Mouse (Mus musculus) MEL (cell line): ENCODE measurements around the gene Xlr5c. TPM values are rescaled to one million over a fixed set of nuclear protein-coding genes. Genes with fewer than 3 reads are reported as not detected.
"Not testable (repeated sequence)": the region's sequence is repeated elsewhere in the genome, so short reads cannot be mapped to it uniquely, and the experiment has no call there.

Experiments
- DNase-seq: peaks from one replicate; pipeline ENCODE4 v3.0.0; 2011; ENCODE audit warnings: low read depth, low spot score
- H3K27ac ChIP-seq: 2 replicates; pipeline ENCODE4 v1.5.1; 2012; ENCODE audit warnings: low read depth, mild to moderate bottlenecking, control low read depth, low read length, moderate library complexity; ENCODE audit not compliant: control insufficient read depth
- H3K27me3 ChIP-seq, 2 experiments: fragments of 150-350 bp in 1 of 2; sonication (generic) in 1 of 2; 2 replicates each; pipeline ENCODE4 v1.6.1; 2012; ENCODE audit warnings: low read length in 2 of 2, mild to moderate bottlenecking in 2 of 2, improper control_type of control experiment in 1 of 2, moderate library complexity in 1 of 2; ENCODE audit not compliant: insufficient read depth in 2 of 2, control insufficient read depth in 1 of 2
- H3K36me3 ChIP-seq, 2 experiments: 2 replicates each; pipeline ENCODE4 v1.6.1; 2012 to 2014; ENCODE audit warnings: low read length in 2 of 2, improper control_type of control experiment in 1 of 2, inconsistent platforms in 1 of 2, mild to moderate bottlenecking in 1 of 2; ENCODE audit not compliant: insufficient read depth in 2 of 2, control insufficient read depth in 1 of 2
- H3K4me1 ChIP-seq, 2 experiments: fragments of 150-350 bp in 1 of 2; sonication (generic) in 1 of 2; 2 replicates each; pipeline ENCODE4 v1.6.1; 2012; ENCODE audit warnings: low read length in 2 of 2, improper control_type of control experiment in 1 of 2, mild to moderate bottlenecking in 1 of 2; ENCODE audit not compliant: insufficient read depth in 2 of 2, control insufficient read depth in 1 of 2
- H3K4me3 ChIP-seq, 2 experiments: fragments of 150-350 bp in 1 of 2; sonication (generic) in 1 of 2; 2 replicates each; pipeline ENCODE4 v1.5.1; 2012; ENCODE audit warnings: low read depth in 2 of 2, low read length in 2 of 2, mild to moderate bottlenecking in 2 of 2, moderate library complexity in 2 of 2, control low read depth in 1 of 2, improper control_type of control experiment in 1 of 2; ENCODE audit not compliant: control insufficient read depth in 1 of 2, insufficient read depth in 1 of 2
- H3K79me2 ChIP-seq: 2 replicates; pipeline ENCODE4 v1.6.1; 2012; ENCODE audit warnings: mild to moderate bottlenecking, low read length, moderate library complexity; ENCODE audit not compliant: control insufficient read depth, poor library complexity, insufficient read depth
- H3K9ac ChIP-seq: 2 replicates; pipeline ENCODE4 v1.6.1; 2012; ENCODE audit warnings: low read depth, mild to moderate bottlenecking, control low read depth, low read length, moderate library complexity; ENCODE audit not compliant: control insufficient read depth, poor library complexity, severe bottlenecking
- H3K9me3 ChIP-seq: fragments of 150-350 bp; sonication (generic); replicated peaks from 2 replicates; pipeline ENCODE4 v1.6.1; 2012; ENCODE audit warnings: mild to moderate bottlenecking, low read length, improper control_type of control experiment, moderate library complexity; ENCODE audit not compliant: insufficient read depth
- NRF1 ChIP-seq: IDR thresholded peaks from 2 replicates; pipeline ENCODE4 v1.6.1; 2014; ENCODE audit warnings: low read depth, mild to moderate bottlenecking, inconsistent platforms, low read length, improper control_type of control experiment, moderate library complexity; ENCODE audit not compliant: poor library complexity, insufficient read depth, severe bottlenecking
- POLR2A ChIP-seq, 2 experiments: IDR thresholded peaks; 2 replicates each; pipeline ENCODE4 v1.6.1; 2011 to 2012; ENCODE audit warnings: low read length in 2 of 2, mild to moderate bottlenecking in 2 of 2, control low read depth in 1 of 2, improper control_type of control experiment in 1 of 2, low read depth in 1 of 2, moderate library complexity in 1 of 2; ENCODE audit not compliant: control insufficient read depth in 1 of 2, insufficient read depth in 1 of 2, poor library complexity in 1 of 2
- polyA plus RNA-seq, 2 experiments: library from polyadenylated mRNA; stranded (reverse) in 1 of 2; unstranded in 1 of 2; fragments of >175 nt in 1 of 2; fragments of >200 nt in 1 of 2; gene quantifications; 2 replicates each; pipeline versions ENCODE4 v1.2.1 to v1.2.4; 2012; ENCODE audit warnings: low replicate concordance in 2 of 2, low read depth in 1 of 2; ENCODE audit not compliant: insufficient read length in 2 of 2, insufficient read depth in 1 of 2, missing spikeins in 1 of 2
- total RNA-seq: library from RNA; depleted of rRNA; stranded (reverse); fragments of 300-350 nt; gene quantifications from 2 replicates; pipeline ENCODE4 v1.2.3, GENCODE M21; 2012; rRNA removed

Gene Xlr5c
- total and polyA plus RNA-seq, 3 experiments = not detected

- H3K9me3 ChIP-seq, DNase-seq, H3K4me1 ChIP-seq, H3K27me3 ChIP-seq, H3K36me3 ChIP-seq, H3K27ac ChIP-seq, H3K79me2 ChIP-seq: not testable (repeated sequence)
- H3K9ac ChIP-seq = peak within 1 kb of the TSS; percentile 9; the same call in 1 of the 2 replicates
- peak within 1 kb of the TSS; percentile 36 to 43; a peak in 3 of 4 replicates for H3K4me3 ChIP-seq
- peak; percentile 39; the same call in 1 of the 2 replicates for TF ChIP-seq NRF1
- peak in 1 of 2 experiments; percentile 22; a peak in 1 of 4 replicates for TF ChIP-seq POLR2A (IDR thresholded peaks at IDR 0.05; ENCODE audit: control insufficient read depth in 1 of 2, insufficient read depth in 1 of 2, low read depth in 1 of 2, low read length in 2 of 2, poor library complexity in 1 of 2)
These were observed 49.9 kb downstream of the Xlr5c start, which contains the start of gene Xlr4c for GRCm38 (mm10) chrX:73242821-73243325. Gene Xlr4c (minus strand): TSS chrX:73243130.

Other genes starting within 250 kb of the Xlr5c start
- not detected in 2 replicates for gene Pnma3, start 228.2 kb downstream of the Xlr5c start, total RNA-seq
- gene Pnma3, start 228.2 kb downstream of the Xlr5c start, polyA plus RNA-seq = not detected
- 0.19 TPM in 1 of 2 replicates, not detected in the other for gene Xlr4a, start 210.5 kb downstream of the Xlr5c start, total RNA-seq
- under 1 TPM in 1 of 2 experiments, not detected in 1; 0.29 TPM for gene Xlr4a, start 210.5 kb downstream of the Xlr5c start, polyA plus RNA-seq
- 76.4 and 94.5 TPM in 2 replicates for gene Xlr3a, start 195.9 kb downstream of the Xlr5c start, total RNA-seq
- gene Xlr3a, start 195.9 kb downstream of the Xlr5c start, polyA plus RNA-seq = 100 to 1,000 TPM in 1 of 2 experiments, not detected in 1; 161 TPM
- not detected in 2 replicates for gene Gm14685, start 175.9 kb downstream of the Xlr5c start, total RNA-seq
- not detected for gene Gm14685, start 175.9 kb downstream of the Xlr5c start, polyA plus RNA-seq
- not detected in 2 replicates for gene Xlr5b, start 144.2 kb downstream of the Xlr5c start, total RNA-seq
- not detected for gene Xlr5b, start 144.2 kb downstream of the Xlr5c start, polyA plus RNA-seq
- not detected in 2 replicates for gene DXBay18, start 143.5 kb downstream of the Xlr5c start, total RNA-seq
- not detected for gene DXBay18, start 143.5 kb downstream of the Xlr5c start, polyA plus RNA-seq
- gene Spin2d, start 116.0 kb downstream of the Xlr5c start, total RNA-seq = not detected in 2 replicates
- gene Spin2d, start 116.0 kb downstream of the Xlr5c start, polyA plus RNA-seq = not detected
- 22.4 and 23.8 TPM in 2 replicates for gene Xlr3b, start 100.8 kb downstream of the Xlr5c start, total RNA-seq
- gene Xlr3b, start 100.8 kb downstream of the Xlr5c start, polyA plus RNA-seq = 10 to 100 TPM in 1 of 2 experiments, not detected in 1; 16.5 TPM
- 37.4 and 44.4 TPM in 2 replicates for gene Xlr4b, start 78.6 kb downstream of the Xlr5c start, total RNA-seq
- 10 to 100 TPM in 1 of 2 experiments, not detected in 1; 43.2 TPM for gene Xlr4b, start 78.6 kb downstream of the Xlr5c start, polyA plus RNA-seq
- gene F8a, start 64.7 kb downstream of the Xlr5c start, total RNA-seq = 3.3 and 3.4 TPM in 2 replicates
- 1 to 10 TPM in 1 of 2 experiments, not detected in 1; 6.0 TPM for gene F8a, start 64.7 kb downstream of the Xlr5c start, polyA plus RNA-seq
- gene Xlr4c, start 49.8 kb downstream of the Xlr5c start, total RNA-seq = 12.8 and 18.6 TPM in 2 replicates
- gene Xlr4c, start 49.8 kb downstream of the Xlr5c start, polyA plus RNA-seq = 10 to 100 TPM in 1 of 2 experiments, not detected in 1; 37.4 TPM
- 68.4 and 78.0 TPM in 2 replicates for gene Xlr3c, start 27.6 kb downstream of the Xlr5c start, total RNA-seq
- 100 to 1,000 TPM in 1 of 2 experiments, 10 to 100 TPM in 1; 73.5 to 162 TPM for gene Xlr3c, start 27.6 kb downstream of the Xlr5c start, polyA plus RNA-seq
- gene Xlr5a, start within 50 bp of the Xlr5c start, total RNA-seq = not detected in 2 replicates
- gene Xlr5a, start within 50 bp of the Xlr5c start, polyA plus RNA-seq = not detected
- not detected in 2 replicates for gene Gm45015, start 43.9 kb upstream of the Xlr5c start, total RNA-seq
- not detected for gene Gm45015, start 43.9 kb upstream of the Xlr5c start, polyA plus RNA-seq
- 4.5 and 4.8 TPM in 2 replicates for gene Zfp275, start 49.6 kb upstream of the Xlr5c start, total RNA-seq
- 1 to 10 TPM in 1 of 2 experiments, not detected in 1; 5.9 TPM for gene Zfp275, start 49.6 kb upstream of the Xlr5c start, polyA plus RNA-seq
- gene Gm18336, start 105.8 kb upstream of the Xlr5c start, total RNA-seq = 0.04 TPM in 1 of 2 replicates, not detected in the other
- gene Gm18336, start 105.8 kb upstream of the Xlr5c start, polyA plus RNA-seq = not detected
- not detected in 2 replicates for gene Zfp92, start 118.1 kb upstream of the Xlr5c start, total RNA-seq
- gene Zfp92, start 118.1 kb upstream of the Xlr5c start, polyA plus RNA-seq = not detected
- not detected in 2 replicates for gene Trex2, start 142.4 kb upstream of the Xlr5c start, total RNA-seq
- not detected for gene Trex2, start 142.4 kb upstream of the Xlr5c start, polyA plus RNA-seq
- gene Haus7, start 166.1 kb upstream of the Xlr5c start, total RNA-seq = 19.7 and 24.0 TPM in 2 replicates
- gene Haus7, start 166.1 kb upstream of the Xlr5c start, polyA plus RNA-seq = 10 to 100 TPM in 1 of 2 experiments, not detected in 1; 27.9 TPM
- not detected in 2 replicates for gene Bgn, start 190.6 kb upstream of the Xlr5c start, total RNA-seq
- not detected for gene Bgn, start 190.6 kb upstream of the Xlr5c start, polyA plus RNA-seq
- not detected in 2 replicates for gene Atp2b3, start 210.1 kb upstream of the Xlr5c start, total RNA-seq
- not detected for gene Atp2b3, start 210.1 kb upstream of the Xlr5c start, polyA plus RNA-seq